Mouse (Mus musculus): ENCODE measurements around the gene Hip1.

Gene Hip1

GRCm38 (mm10) chr5:135369787-135370654, 174.9 kb downstream of the Hip1 start, which contains the start of gene Nsun5:
Gene Nsun5 (plus strand): TSS chr5:135369953.
- DNase-seq (ENCODE audit: extremely low read depth, low read depth): peak; percentile 87

GRCm38 (mm10) chr5:135369196-135369595, 175.7 kb downstream of the Hip1 start:
- DNase-seq (ENCODE audit: extremely low read depth, low read depth): peak; percentile 21

GRCm38 (mm10) chr5:135368312-135368711, 176.6 kb downstream of the Hip1 start:
- no peak for DNase-seq (ENCODE audit: extremely low read depth, low read depth)

- DNase-seq (ENCODE audit: extremely low read depth, low read depth): peak; percentile 33
Observed at GRCm38 (mm10) chr5:135367841-135368240, 177.1 kb downstream of the Hip1 start.

GRCm38 (mm10) chr5:135363540-135363939, 181.4 kb downstream of the Hip1 start:
- DNase-seq (ENCODE audit: extremely low read depth, low read depth): no peak

GRCm38 (mm10) chr5:135362572-135362971, 182.3 kb downstream of the Hip1 start:
- DNase-seq (ENCODE audit: extremely low read depth, low read depth): no peak

- DNase-seq (ENCODE audit: extremely low read depth, low read depth): no peak
Observed at GRCm38 (mm10) chr5:135359772-135360171, 185.1 kb downstream of the Hip1 start.

GRCm38 (mm10) chr5:135357556-135357955, 187.4 kb downstream of the Hip1 start:
- DNase-seq (ENCODE audit: extremely low read depth, low read depth): no peak
